Mouse (Mus musculus) urinary bladder, adult 2 months (tissue): ENCODE data around the gene Ctnnd2. TPM values are rescaled to one million over a fixed set of nuclear protein-coding genes. Genes with fewer than 3 reads are reported as not detected.

Experiments
- DNase-seq: peaks from one replicate; pipeline ENCODE4 v3.0.0; 2022; ENCODE audit warnings: low spot score
- polyA plus RNA-seq: library from polyadenylated mRNA; depleted of rRNA; stranded (reverse); fragments of >200 nt; gene quantifications from 2 replicates; pipeline ENCODE4 v1.2.3, GENCODE M21; 2012

Gene Ctnnd2
- polyA plus RNA-seq, 1 experiment, result 11.1 TPM

GRCm38 (mm10) chr15:30986890-30987289 is 814.5 kb downstream of the Ctnnd2 start:
- DNase-seq, result no peak

GRCm38 (mm10) chr15:30990421-30991252 is 818.2 kb downstream of the Ctnnd2 start:
- DNase-seq, result no peak

GRCm38 (mm10) chr15:30992357-30992756 is 820.0 kb downstream of the Ctnnd2 start:
- DNase-seq, result no peak

GRCm38 (mm10) chr15:30992901-30993300 is 820.5 kb downstream of the Ctnnd2 start:
- no peak for DNase-seq

- no peak for DNase-seq
Observed at GRCm38 (mm10) chr15:30995346-30995745, 823.0 kb downstream of the Ctnnd2 start.

GRCm38 (mm10) chr15:31004468-31004867 is 832.1 kb downstream of the Ctnnd2 start:
- DNase-seq, result no peak

GRCm38 (mm10) chr15:31004976-31005375 is 832.6 kb downstream of the Ctnnd2 start:
- DNase-seq, result no peak

GRCm38 (mm10) chr15:31006050-31006824 is 833.8 kb downstream of the Ctnnd2 start:
- DNase-seq, result no peak

- DNase-seq, result no peak
Observed at GRCm38 (mm10) chr15:31006825-31007157, 834.4 kb downstream of the Ctnnd2 start.

- DNase-seq, result no peak
Observed at GRCm38 (mm10) chr15:31008594-31008993, 836.2 kb downstream of the Ctnnd2 start.

GRCm38 (mm10) chr15:31020769-31021168 is 848.4 kb downstream of the Ctnnd2 start:
- no peak for DNase-seq

- no peak for DNase-seq
Observed at GRCm38 (mm10) chr15:31022012-31022411, 849.6 kb downstream of the Ctnnd2 start.

- DNase-seq, result no peak
Observed at GRCm38 (mm10) chr15:31022497-31022896, 850.1 kb downstream of the Ctnnd2 start.

- no peak for DNase-seq
Observed at GRCm38 (mm10) chr15:31023766-31024165, 851.4 kb downstream of the Ctnnd2 start.

GRCm38 (mm10) chr15:31027448-31028230 is 855.2 kb downstream of the Ctnnd2 start:
- DNase-seq, result no peak

GRCm38 (mm10) chr15:31044983-31045382 is 872.6 kb downstream of the Ctnnd2 start:
- DNase-seq, result no peak

GRCm38 (mm10) chr15:31051496-31051895 is 879.1 kb downstream of the Ctnnd2 start:
- DNase-seq, result no peak

GRCm38 (mm10) chr15:31056145-31056544 is 883.8 kb downstream of the Ctnnd2 start:
- no peak for DNase-seq

- DNase-seq, result no peak
Observed at GRCm38 (mm10) chr15:31058315-31058714, 885.9 kb downstream of the Ctnnd2 start.

- no peak for DNase-seq
Observed at GRCm38 (mm10) chr15:31063734-31064133, 891.3 kb downstream of the Ctnnd2 start.

GRCm38 (mm10) chr15:31068127-31068526 is 895.7 kb downstream of the Ctnnd2 start:
- no peak for DNase-seq

GRCm38 (mm10) chr15:31070311-31070710 is 897.9 kb downstream of the Ctnnd2 start:
- DNase-seq, result no peak
